Mouse (Mus musculus): Measurements from ENCODE around the gene Tfcp2l1. TPM values are rescaled to one million over a fixed set of nuclear protein-coding genes. Genes with fewer than 3 reads are reported as not detected.
"Not testable (repeated sequence)": the region's sequence is repeated elsewhere in the genome, so short reads cannot be mapped to it uniquely, and the experiment has no call there.

The Tfcp2l1 gene
- 0.32 and 0.34 TPM in 2 replicates for polyA plus RNA-seq (2015; fragmentation: Nextera tagmentation; extraction: Ambion mirVana)

- peaks cover 11% of the 10 kb centered on the region for H3K4me1 ChIP-seq
- peak within 1 kb of the TSS; percentile 66 for H3K9ac ChIP-seq
- under 1% methylated on average over 48 of the region's 48 CpGs for WGBS
Observed at GRCm38 (mm10) chr1:118627781-118628464, at the start of gene Tfcp2l1. TSS of gene Tfcp2l1 (plus strand) at chr1:118627945.

GRCm38 (mm10) chr1:118580174-118580702 lies 47.5 kb upstream of the Tfcp2l1 start:
- no peaks in the 10 kb centered on the region for H3K4me1 ChIP-seq
- no peak overlapping the region for H3K27ac ChIP-seq
- H3K27me3 ChIP-seq = no peaks in the 10 kb centered on the region
- H3K4me2 ChIP-seq = no peak overlapping the region
- no peaks in the 10 kb centered on the region for H3K9me3 ChIP-seq
- ATAC-seq (ENCODE audit: insufficient number of reproducible peaks, insufficient read depth, low FRiP score, low TSS enrichment, low read depth) = no peak
- WGBS = 93% methylated on average over 2 of the region's 2 CpGs
- peaks cover 57% of the 10 kb centered on the region for H3K36me3 ChIP-seq
- no peak overlapping the region for H3K4me3 ChIP-seq
- H3K9ac ChIP-seq = no peak overlapping the region

More at GRCm38 (mm10) chr1:118627781-118628464, at the start of gene Tfcp2l1:
- ATAC-seq (ENCODE audit: insufficient number of reproducible peaks, insufficient read depth, low FRiP score, low TSS enrichment, low read depth) = peak; percentile 56; the same call in 1 of the 2 replicates
- Histone ChIP-seq H3K4me3 (peak within 1 kb of the TSS; percentile 53), H3K36me3 (no peaks in the 10 kb centered on the region), H3K9me3 (no peaks in the 10 kb centered on the region), H3K4me2 (peak within 1 kb of the TSS; percentile 97), H3K27ac (no peak within 1 kb of the TSS), H3K27me3 (peaks cover 41% of the 10 kb centered on the region)

DNA sequence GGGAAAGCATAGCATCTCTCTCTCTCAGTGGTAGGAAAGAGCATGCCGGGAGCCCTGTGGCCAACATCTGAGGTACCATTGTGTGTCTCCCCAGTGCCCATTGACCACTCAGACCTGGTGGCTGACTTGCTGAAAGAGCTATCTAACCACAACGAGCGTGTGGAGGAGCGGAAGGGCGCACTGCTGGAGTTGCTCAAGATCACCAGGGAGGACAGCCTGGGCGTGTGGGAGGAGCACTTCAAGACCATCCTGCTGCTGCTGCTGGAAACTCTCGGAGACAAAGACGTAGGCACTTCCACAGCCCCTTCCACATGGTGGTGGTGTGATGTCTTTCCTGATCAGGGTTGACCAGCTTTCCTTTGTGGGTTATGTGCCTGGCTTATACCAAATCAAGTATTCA lies 46.6 kb upstream of the Tfcp2l1 start:
- Histone ChIP-seq H3K9me3 (no peaks in the 10 kb centered on the region), H3K36me3 (peaks cover 49% of the 10 kb centered on the region), H3K27me3 (no peaks in the 10 kb centered on the region), H3K4me2 (no peak overlapping the region), H3K9ac (no peak overlapping the region), H3K27ac (no peak overlapping the region), H3K4me1 (no peaks in the 10 kb centered on the region), H3K4me3 (no peak overlapping the region)
- ATAC-seq (ENCODE audit: insufficient number of reproducible peaks, insufficient read depth, low FRiP score, low TSS enrichment, low read depth) = no peak
- 95% methylated on average over 8 of the region's 8 CpGs for WGBS

- Histone ChIP-seq H3K9ac (no peak overlapping the region), H3K27me3 (no peaks in the 10 kb centered on the region), H3K4me2 (no peak overlapping the region), H3K9me3 (no peaks in the 10 kb centered on the region), H3K36me3 (peaks cover 55% of the 10 kb centered on the region), H3K27ac (no peak overlapping the region), H3K4me3 (no peak overlapping the region), H3K4me1 (no peaks in the 10 kb centered on the region)
- no peak for ATAC-seq (ENCODE audit: insufficient number of reproducible peaks, insufficient read depth, low FRiP score, low TSS enrichment, low read depth)
- WGBS = 82% methylated on average over 5 of the region's 5 CpGs
Observed at GRCm38 (mm10) chr1:118589721-118590120, 38.0 kb upstream of the Tfcp2l1 start.

DNA sequence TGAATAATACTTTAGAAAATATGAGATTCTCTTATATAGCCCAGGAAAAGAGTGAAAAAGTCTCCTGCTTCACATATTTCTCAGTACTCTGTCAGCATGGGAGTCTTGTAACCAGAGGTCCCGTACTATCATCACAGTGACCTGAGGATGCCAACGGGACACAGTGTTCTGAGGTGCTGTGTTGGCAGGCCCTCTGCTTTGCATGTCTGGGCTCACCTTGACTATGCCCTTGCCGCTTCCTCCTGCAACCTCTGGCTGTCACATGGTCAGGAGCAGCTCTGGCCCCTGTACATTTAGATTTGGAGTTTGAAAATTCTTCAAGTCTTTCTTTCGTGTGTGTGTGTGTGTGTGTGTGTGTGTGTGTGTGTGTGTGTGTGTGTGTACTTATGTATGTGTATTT lies 34.8 kb upstream of the Tfcp2l1 start:
- Histone ChIP-seq H3K9ac (no peak overlapping the region), H3K4me2 (no peak overlapping the region), H3K27ac (no peak overlapping the region), H3K4me3 (no peak overlapping the region), H3K36me3 (peaks cover 81% of the 10 kb centered on the region), H3K9me3 (no peaks in the 10 kb centered on the region), H3K27me3 (no peaks in the 10 kb centered on the region), H3K4me1 (no peaks in the 10 kb centered on the region)
- 90% methylated on average over 4 of the region's 4 CpGs for WGBS
- no peak for ATAC-seq (ENCODE audit: insufficient number of reproducible peaks, insufficient read depth, low FRiP score, low TSS enrichment, low read depth)

GRCm38 (mm10) chr1:118595395-118595794 lies 32.4 kb upstream of the Tfcp2l1 start:
- Histone ChIP-seq H3K27me3 (no peaks in the 10 kb centered on the region), H3K36me3 (peaks cover 89% of the 10 kb centered on the region), H3K4me3 (no peak overlapping the region), H3K27ac (no peak overlapping the region), H3K9ac (no peak overlapping the region), H3K9me3 (no peaks in the 10 kb centered on the region), H3K4me2 (no peak overlapping the region), H3K4me1 (peaks cover 5% of the 10 kb centered on the region; the same call in 1 of the 2 replicates)
- 84% methylated on average over 2 of the region's 2 CpGs for WGBS
- ATAC-seq (ENCODE audit: insufficient number of reproducible peaks, insufficient read depth, low FRiP score, low TSS enrichment, low read depth) = no peak

DNA sequence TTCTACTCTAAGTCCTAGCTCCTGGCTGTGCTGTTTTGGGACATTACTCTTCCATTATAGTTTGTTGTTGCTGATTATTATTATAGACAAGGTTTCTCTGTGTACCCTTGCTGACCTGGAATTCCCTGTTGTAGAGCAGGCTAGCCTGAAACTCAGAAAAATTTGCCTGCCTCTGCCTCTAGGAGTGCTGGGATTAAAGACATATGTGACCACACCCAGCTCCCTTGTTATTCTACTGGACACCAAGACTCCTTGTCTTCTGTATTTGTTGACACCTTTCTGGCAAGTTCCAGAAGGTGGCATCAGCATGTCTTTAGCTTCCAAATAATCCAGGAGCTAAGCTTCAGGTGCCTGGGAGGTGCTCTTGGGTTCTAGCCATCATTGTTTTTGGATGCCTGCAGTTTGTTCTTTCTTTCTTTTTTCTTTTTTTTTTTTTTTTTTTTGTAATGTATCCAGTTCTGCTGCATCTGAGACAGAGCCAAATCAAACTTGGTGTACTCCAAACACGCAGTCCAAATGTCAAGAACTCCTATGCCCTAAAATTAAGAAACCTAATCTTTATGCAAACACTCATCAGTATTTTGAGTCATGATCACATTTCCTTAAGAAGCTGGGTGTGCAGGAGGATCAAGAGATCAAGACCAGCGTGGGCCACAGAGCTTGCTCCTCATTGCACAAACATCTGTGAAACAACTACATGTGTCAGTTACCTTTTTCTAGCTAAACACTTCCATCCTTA lies 30.1 kb upstream of the Tfcp2l1 start:
- WGBS = 70% methylated on average over 2 of the region's 2 CpGs
- no peak for ATAC-seq (ENCODE audit: insufficient number of reproducible peaks, insufficient read depth, low FRiP score, low TSS enrichment, low read depth)
- H3K27ac ChIP-seq = no peak overlapping the region

DNA sequence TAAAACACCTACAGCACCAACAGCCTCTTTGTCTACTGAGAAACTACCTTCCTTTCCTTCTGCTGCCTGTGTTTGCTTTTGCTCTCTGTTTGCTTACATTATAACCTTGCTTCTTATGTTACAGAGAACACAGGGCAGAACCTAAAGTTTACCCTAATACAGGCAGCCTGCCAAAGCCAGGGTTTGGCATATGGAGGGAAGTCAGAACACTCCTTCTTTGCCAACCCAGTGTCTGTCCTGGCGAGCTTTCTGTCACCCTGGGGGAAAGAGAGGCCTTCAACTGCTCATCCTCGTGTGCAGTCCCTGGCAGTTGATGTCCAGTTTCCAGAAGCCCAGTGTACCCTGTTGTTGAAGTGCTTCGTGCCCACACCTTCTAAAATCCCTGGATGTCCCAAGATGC lies 29.4 kb upstream of the Tfcp2l1 start:
- WGBS = 77% methylated on average over 3 of the region's 3 CpGs
- no peak for ATAC-seq (ENCODE audit: insufficient number of reproducible peaks, insufficient read depth, low FRiP score, low TSS enrichment, low read depth)
- Histone ChIP-seq H3K4me2 (no peak overlapping the region), H3K36me3 (peaks cover 92% of the 10 kb centered on the region), H3K4me3 (no peak overlapping the region), H3K27me3 (no peaks in the 10 kb centered on the region), H3K9me3 (no peaks in the 10 kb centered on the region), H3K27ac (0 out of 2 replicates have a peak overlapping the region, but pooled peaks have one; percentile 33), H3K4me1 (peaks cover 5% of the 10 kb centered on the region; the same call in 1 of the 2 replicates), H3K9ac (no peak overlapping the region)

More for the DNA sequence above, 30.1 kb upstream of the Tfcp2l1 start:
- no peaks in the 10 kb centered on the region for H3K9me3 ChIP-seq
- peaks cover 5% of the 10 kb centered on the region; the same call in 1 of the 2 replicates for H3K4me1 ChIP-seq
- H3K4me3 ChIP-seq = no peak overlapping the region
- no peak overlapping the region for H3K9ac ChIP-seq
- H3K4me2 ChIP-seq = no peak overlapping the region
- H3K27me3 ChIP-seq = no peaks in the 10 kb centered on the region
- peaks cover 92% of the 10 kb centered on the region for H3K36me3 ChIP-seq

DNA sequence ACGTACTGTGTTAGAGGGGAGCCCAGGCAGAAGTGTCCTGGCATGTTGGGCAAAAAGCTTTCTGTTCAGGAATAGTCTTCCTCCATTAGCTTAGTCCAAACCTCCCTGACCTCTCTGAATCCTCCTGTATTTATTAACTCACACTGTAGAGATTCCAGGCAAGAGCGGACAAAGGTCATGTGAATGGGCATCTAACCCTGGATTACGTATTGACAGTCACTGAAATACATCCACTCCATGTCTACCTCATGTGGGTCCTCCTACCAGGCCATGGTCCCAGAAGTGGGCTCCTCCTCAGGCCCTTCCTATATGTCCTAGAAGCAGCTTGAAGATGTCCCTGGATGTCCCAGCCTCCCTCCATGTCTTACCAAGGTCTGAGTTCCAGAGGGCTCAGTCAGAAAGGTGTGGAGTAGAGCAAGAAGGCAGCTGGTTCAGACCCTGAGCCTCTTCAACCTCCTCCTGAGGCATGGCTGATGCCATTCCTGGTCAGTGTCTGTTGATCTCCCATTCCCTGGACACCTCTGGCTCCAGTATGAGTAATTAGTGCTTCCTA lies 14.0 kb upstream of the Tfcp2l1 start:
- H3K4me1 ChIP-seq = no peaks in the 10 kb centered on the region
- H3K36me3 ChIP-seq = peaks cover 17% of the 10 kb centered on the region
- no peak overlapping the region for H3K9ac ChIP-seq
- ATAC-seq (ENCODE audit: insufficient number of reproducible peaks, insufficient read depth, low FRiP score, low TSS enrichment, low read depth) = no peak
- H3K9me3 ChIP-seq = no peaks in the 10 kb centered on the region
- H3K4me3 ChIP-seq = no peak overlapping the region
- WGBS = 91% methylated on average over 3 of the region's 3 CpGs
- H3K4me2 ChIP-seq = no peak overlapping the region
- no peaks in the 10 kb centered on the region for H3K27me3 ChIP-seq
- no peak overlapping the region for H3K27ac ChIP-seq

DNA sequence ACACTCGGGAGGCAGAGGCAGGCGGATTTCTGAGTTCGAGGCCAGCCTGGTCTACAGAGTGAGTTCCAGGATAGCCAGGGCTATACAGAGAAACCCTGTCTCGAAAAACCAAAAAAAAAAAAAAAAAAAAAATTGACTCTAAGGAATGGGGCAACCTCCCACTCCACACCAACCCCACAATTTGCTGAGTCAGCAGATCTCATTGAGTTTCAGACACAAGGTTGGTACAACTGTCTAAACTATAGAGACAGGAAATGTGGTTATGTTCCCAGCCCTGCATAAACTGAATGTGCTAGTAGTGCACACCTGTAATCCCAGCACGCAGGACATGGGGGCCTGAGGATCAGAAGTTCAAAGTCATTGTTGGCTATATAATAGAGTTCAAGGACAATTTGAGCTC lies 6.7 kb upstream of the Tfcp2l1 start:
- not testable (repeated sequence) for H3K27ac ChIP-seq; H3K4me3 ChIP-seq; ATAC-seq (ENCODE audit: insufficient number of reproducible peaks, insufficient read depth, low FRiP score, low TSS enrichment, low read depth); H3K4me1 ChIP-seq; H3K27me3 ChIP-seq; H3K36me3 ChIP-seq; H3K9ac ChIP-seq; H3K4me2 ChIP-seq; H3K9me3 ChIP-seq
- 84% methylated on average over 5 of the region's 5 CpGs for WGBS

GRCm38 (mm10) chr1:118622857-118623256 lies 4.9 kb upstream of the Tfcp2l1 start:
- Histone ChIP-seq H3K4me3 (no peak overlapping the region), H3K4me2 (no peak overlapping the region), H3K27ac (no peak overlapping the region), H3K36me3 (no peaks in the 10 kb centered on the region), H3K9me3 (no peaks in the 10 kb centered on the region), H3K27me3 (peaks cover 21% of the 10 kb centered on the region), H3K4me1 (peaks cover 4% of the 10 kb centered on the region), H3K9ac (no peak overlapping the region)
- no peak for ATAC-seq (ENCODE audit: insufficient number of reproducible peaks, insufficient read depth, low FRiP score, low TSS enrichment, low read depth)
- WGBS = 57% methylated on average over 3 of the region's 3 CpGs
